Mouse (Mus musculus) activated CD4-positive, CD25-positive, alpha-beta regulatory T cell, adult 4 months (primary cell): Measurements from ENCODE around the gene D630045J12Rik. TPM values are rescaled to one million over a fixed set of nuclear protein-coding genes. Genes with fewer than 3 reads are reported as not detected.

Experiments used
- ATAC-seq: one replicate; pipeline ENCODE4 v1.8.0; 2017
- polyA plus RNA-seq, 2 experiments: library from polyadenylated mRNA; unstranded; fragments of 100-300 nt; shearing (Covaris generic); gene quantifications; one replicate each; pipeline ENCODE4 v1.2.1; 2017

Gene D630045J12Rik
- polyA plus RNA-seq, 2 experiments from 2014 or later: 0.08 to 0.13 TPM

DNA sequence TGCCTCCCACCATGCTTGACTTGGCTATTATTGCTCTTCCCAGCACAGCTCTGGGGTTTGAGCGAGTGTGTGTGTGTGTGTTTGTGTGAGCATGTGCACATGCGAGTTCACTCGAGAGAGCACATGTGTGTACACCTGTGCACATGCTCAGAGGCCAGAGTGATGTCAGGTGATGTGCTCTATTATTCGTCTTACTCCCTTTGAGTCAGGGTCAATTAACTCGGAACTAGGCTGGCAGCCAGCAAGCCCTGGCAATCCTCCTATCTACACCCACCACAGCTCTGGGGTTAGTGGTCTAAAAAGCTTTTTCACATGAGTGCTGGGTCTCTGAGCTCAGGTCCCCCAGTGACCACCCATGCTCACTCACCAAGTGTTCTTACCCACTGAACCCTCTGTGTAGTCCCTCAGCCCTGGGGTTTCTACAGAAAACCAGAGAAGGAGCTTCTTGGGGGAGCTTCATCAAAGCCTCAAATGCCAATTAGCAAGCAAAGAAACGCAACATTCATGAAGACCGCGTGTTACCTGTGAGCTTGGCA is 11.4 kb downstream of the D630045J12Rik start:
- ATAC-seq: no peak

DNA sequence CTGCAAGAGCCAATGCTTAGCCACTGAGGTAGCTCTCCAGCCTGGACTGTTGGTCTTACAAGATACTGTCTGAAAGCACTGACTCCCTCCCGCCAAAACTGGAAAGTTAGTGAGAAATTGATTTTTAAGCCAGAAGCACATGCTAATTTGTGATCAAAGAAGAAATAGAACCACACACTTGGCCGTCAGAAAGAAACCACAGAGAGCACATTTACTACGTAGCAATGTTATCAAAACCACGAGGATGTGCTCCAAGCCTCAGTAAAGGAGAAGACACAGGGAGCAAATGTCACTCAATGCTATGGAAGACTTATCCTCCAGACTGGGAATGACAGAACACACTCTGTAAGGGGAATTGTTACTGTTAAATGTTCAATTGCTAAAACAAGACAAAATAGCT is 12.3 kb downstream of the D630045J12Rik start:
- ATAC-seq: no peak

DNA sequence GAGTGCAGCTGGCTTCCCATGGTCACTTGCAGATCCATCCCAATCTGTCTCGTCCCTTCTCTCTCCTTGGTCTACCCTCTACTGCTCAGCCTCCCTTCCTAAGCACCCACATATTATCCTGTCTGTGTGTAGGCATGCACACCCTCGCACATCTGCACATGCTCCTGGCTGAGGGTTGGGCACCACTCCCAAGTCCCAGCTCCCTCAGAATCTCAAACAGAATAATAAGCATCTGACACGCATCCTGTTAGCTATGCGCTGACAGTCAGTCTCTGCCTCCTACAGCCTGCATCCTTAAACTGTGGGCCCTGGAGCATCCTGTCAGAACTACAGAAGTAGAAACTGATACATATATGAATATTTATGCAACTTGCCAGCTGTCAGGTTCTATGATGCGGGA is 13.2 kb downstream of the D630045J12Rik start:
- no peak for ATAC-seq

GRCm38 (mm10) chr6:38238382-38238781 is 15.4 kb downstream of the D630045J12Rik start:
- ATAC-seq: no peak

DNA sequence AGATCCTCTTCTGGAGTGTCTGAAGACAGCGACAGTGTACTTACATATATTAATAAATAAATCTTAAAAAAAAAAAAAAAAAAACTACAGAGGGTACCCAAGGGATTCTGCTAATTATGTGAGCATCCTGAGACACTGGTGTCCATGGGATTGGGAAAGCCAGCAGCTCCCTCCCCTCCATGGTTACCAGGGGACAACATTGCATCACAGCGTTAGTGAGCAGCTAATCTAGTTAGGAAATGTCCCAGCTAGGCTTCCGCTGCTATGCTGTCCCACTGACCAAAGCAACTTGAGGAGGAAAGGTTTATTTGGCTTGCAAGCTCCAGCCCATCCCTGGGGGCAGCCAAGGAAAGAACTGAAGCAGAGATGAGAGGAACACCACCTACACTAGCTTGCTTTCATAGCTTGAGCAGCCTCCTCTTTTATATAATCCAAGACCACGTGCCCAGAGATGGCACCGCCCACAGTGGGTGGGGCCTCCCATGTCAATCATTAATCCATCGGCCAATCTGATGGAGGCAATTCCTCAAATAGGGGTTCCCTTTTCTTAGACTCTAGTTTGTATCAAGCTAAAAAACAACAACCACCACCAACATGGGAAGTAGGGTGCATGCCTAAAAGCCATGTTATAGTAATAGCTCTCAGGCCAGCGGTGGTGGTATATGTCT is 17.7 kb downstream of the D630045J12Rik start:
- ATAC-seq: no peak

DNA sequence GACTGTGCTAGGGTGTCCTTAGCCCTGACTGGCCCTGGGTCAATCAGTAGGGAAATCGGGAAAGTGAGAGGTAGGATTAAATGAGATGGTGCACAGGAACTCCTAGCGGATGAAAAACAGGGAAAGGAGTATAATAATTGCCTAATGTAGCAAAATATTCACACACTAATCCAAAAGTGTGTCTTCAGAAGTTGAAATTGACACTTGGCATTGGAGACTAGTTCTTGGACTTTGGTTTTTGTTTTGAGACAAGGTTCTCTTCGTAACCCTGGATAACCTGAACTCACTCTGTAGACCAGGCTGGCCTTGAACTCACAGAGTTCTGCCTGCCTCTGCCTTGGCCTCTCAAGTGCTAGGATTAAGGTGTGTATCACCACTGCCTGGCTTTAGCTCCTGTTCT is 20.0 kb downstream of the D630045J12Rik start:
- ATAC-seq: no peak

GRCm38 (mm10) chr6:38232917-38233316 is 20.9 kb downstream of the D630045J12Rik start:
- no peak for ATAC-seq

- ATAC-seq: no peak
Observed at GRCm38 (mm10) chr6:38231994-38232393, 21.8 kb downstream of the D630045J12Rik start.

DNA sequence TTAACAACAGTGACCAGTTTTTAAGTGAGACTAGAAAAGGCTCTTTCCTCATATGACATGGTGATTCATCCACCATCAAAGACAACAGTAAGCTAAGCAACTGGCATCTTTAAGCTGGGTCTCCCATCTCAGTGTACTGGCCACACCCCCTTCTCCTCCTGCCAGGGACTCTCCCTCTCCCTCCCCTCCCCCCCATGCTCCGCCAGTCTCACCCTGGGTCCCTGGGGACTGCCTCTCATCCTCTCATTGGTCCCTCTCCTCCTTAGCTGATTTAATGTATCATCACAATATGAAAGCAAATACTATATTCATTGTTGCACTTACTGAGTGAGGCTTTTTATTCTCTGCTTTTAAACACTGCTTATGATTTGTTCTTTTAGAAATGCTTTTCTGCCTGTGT is 29.7 kb downstream of the D630045J12Rik start:
- no peak for ATAC-seq

DNA sequence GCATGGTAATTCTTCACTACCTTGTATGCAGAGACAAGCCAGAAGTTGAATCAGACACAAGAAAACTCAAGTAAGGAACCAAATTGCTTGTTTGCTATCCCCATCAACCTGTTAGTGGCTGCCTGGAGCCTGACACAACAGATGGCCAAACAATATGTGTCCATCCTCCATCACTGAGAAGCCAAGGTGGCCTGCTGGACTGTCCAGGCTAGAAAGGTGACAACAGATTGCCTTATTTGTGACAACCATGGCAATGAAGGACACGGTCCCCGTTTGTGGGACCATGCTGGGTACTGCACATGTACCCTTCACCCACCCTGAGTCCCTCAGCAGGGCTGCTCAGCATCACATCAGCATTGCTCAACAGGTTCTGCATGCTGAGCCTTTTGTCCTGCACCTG is 34.5 kb downstream of the D630045J12Rik start:
- no peak for ATAC-seq

DNA sequence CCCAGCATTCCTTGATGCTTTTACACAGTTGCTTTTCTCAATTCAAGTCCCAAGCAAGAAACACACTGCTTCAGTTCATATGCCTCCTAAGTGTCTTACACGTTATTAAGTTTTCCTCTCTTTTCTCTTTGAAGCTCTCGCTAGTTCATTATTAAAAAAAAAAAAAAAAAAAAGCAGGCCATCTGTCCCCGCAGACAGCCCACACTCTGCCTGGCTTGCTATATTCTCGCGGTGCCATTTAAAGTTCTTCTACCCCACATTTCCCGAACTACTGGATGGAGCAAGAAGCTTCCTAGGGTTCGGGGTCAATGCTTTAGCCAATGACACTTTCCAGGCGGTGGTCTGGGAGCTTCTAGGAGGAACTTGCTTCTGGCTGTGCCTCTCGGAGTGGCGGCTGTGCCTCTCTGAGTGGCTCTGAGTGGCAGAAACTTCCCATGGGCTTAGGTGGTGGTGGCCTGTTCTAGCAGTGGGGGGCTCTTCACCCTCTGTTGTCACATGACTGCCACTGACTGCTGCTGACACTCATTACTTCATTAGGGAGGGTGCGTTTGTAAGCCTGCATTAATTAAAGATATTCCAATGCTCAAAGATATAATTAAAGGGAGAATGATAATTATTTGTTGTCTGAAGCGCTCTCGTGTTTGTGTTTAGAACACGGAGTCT is 38.2 kb downstream of the D630045J12Rik start:
- ATAC-seq: no peak

DNA sequence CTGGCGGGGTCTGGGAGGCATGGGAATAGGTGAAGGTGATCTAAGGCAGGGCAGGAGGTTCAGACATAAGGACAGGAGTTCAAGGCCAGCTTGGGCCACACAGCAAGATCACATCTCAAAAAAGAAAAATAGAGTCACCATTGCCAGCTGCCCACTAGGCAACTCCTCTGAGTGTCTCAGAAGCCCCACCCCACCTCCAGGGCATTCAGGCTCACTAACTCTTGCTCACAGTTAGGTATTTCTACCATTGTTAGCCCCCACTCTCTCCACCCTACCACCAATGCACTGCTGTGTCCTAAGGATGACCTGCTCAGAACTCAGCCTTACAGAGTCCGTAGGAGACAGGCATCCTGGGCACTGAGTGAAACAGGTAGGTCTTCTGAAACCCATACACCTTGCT is 46.2 kb downstream of the D630045J12Rik start:
- no peak for ATAC-seq

DNA sequence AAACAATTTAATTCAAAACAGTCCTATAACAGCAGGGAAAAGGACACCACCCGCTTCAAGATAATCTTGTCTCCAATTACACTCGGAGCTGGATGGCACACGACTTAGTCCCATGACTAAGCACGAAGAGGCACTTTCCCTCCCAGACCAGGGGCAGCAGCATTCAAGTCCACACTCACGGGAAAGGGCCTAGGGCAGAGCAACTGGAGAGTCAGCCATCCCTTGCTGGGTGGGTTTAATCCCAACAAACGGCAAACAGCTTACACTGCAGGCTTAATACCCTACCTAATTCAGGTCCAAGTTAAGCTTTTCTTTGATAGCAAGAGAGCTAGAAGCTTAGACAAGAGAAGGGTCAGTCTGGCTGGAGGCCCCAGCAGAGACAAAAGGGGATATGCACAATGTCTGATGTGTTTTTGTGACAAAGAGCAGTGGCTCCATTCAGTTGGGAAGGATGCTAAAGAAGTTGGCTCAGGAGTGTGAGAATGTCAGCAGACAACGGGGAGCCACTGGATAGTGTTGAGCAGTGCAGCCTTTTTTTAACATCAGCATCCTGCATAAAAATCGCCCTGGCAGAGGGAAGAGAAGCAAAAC is 46.8 kb downstream of the D630045J12Rik start:
- ATAC-seq: no peak

- ATAC-seq: no peak
Observed at GRCm38 (mm10) chr6:38205375-38205774, 48.4 kb downstream of the D630045J12Rik start.

GRCm38 (mm10) chr6:38203820-38204219 is 50.0 kb downstream of the D630045J12Rik start:
- no peak for ATAC-seq

DNA sequence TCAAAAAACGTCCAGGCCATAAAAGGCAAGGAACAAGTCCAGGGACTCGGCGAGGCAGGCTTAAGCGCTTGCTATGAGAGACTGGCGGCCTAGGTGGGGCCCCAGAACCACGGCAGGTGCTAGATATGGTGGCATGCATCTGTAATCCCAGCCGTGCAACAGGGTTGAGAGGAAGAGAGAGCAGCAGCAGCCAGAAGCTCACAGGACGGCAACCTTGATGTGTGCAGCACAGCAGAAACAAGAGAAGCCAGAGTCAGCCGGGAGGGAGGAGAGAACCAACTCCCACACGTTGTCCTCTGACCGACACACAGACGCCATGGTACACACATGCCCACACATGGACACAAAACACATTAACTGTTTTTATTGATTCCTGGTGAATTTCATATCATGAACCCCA is 51.0 kb downstream of the D630045J12Rik start:
- ATAC-seq: no peak

DNA sequence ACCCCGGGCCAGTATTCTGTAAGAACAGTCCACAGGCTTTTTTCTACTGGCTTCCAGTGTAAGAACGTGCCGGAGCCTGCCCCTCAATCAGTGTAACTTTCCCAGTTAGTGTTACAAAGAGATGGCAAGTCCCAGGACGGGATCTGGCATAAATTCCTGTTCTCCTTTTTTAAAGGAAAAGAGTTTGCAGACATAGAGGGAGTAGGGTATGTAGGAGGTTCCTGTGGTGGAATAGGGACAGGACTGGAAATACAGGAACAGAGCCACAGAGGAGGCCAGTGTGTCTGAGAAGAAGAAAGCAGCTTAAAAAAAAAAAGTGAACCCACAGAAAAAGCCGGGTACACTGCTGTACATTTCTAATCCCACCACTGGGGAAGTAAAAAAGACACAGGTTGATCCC is 52.3 kb downstream of the D630045J12Rik start:
- no peak for ATAC-seq

DNA sequence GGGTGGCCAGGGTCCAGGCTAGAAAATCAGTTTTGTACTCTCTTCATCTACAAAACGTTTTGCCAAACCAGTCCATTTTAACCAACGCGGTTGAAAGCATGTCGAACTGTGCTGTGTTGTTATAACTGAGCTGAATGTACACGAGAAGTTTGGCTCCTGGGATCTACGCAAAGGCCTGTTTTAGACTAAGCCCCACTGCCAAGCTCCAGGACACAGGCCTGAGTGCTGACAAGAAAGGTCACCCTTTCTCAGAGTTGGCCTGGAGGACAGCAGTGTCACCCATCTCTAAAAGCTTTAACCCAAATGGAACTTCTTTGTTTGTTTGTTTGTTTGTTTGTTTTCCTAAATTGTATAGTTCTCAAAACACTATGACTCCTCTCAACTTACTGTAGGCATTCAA is 54.2 kb downstream of the D630045J12Rik start:
- ATAC-seq: no peak

- no peak for ATAC-seq
Observed at GRCm38 (mm10) chr6:38198727-38199126, 55.1 kb downstream of the D630045J12Rik start.

- no peak for ATAC-seq
Observed at GRCm38 (mm10) chr6:38196266-38197189, 57.3 kb downstream of the D630045J12Rik start.

- ATAC-seq: no peak
Observed at GRCm38 (mm10) chr6:38195306-38195705, 58.5 kb downstream of the D630045J12Rik start.

GRCm38 (mm10) chr6:38194046-38194445 is 59.8 kb downstream of the D630045J12Rik start:
- no peak for ATAC-seq

DNA sequence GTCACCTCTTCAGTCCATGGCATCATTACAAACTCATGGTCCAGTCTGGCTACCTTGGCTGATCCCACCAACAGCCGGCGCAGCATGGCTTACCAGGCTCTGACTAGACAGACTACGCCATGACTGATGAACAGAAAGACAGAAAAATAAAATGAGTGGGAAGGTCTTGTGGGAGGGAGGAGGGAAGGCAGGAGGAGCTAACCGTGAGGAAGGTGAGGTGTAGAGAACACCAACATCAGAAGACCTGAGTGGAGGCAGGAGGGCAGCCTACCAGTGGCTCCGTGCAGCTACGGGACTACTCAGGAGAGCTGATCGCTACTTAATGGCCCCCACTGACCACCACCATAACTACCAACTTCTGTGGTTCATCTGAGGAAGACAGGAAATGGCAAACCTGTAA is 60.9 kb downstream of the D630045J12Rik start:
- no peak for ATAC-seq
